Mouse (Mus musculus) cerebellum, adult 11 months (tissue): ENCODE data around the gene Figla.
"Not testable (repeated sequence)": the region's sequence is repeated elsewhere in the genome, so short reads cannot be mapped to it uniquely, and the experiment has no call there.

Source experiments
- DNase-seq: peaks from one replicate; pipeline ENCODE4 v3.0.0; 2022

Figla gene

GRCm38 (mm10) chr6:86015871-86016270, at the start of gene Figla:
TSS of gene Figla (plus strand) at chr6:86016171.
- DNase-seq: no peak

GRCm38 (mm10) chr6:85966686-85967085, 49.3 kb upstream of the Figla start:
- no peak for DNase-seq

- DNase-seq: no peak
Observed at GRCm38 (mm10) chr6:85969889-85970288, 46.1 kb upstream of the Figla start.

GRCm38 (mm10) chr6:85972699-85973098, 43.3 kb upstream of the Figla start:
- DNase-seq: no peak

- no peak for DNase-seq
Observed at GRCm38 (mm10) chr6:85973336-85973735, 42.6 kb upstream of the Figla start.

- no peak for DNase-seq
Observed at GRCm38 (mm10) chr6:85974941-85975617, 40.9 kb upstream of the Figla start.

- DNase-seq: no peak
Observed at GRCm38 (mm10) chr6:85975761-85976160, 40.2 kb upstream of the Figla start.

- DNase-seq: no peak
Observed at GRCm38 (mm10) chr6:85976242-85976641, 39.7 kb upstream of the Figla start.

- DNase-seq: not testable (repeated sequence)
Observed at GRCm38 (mm10) chr6:85978736-85979135, 37.2 kb upstream of the Figla start.

- no peak for DNase-seq
Observed at GRCm38 (mm10) chr6:85984351-85984750, 31.6 kb upstream of the Figla start.

GRCm38 (mm10) chr6:85989570-85989969, 26.4 kb upstream of the Figla start:
- not testable (repeated sequence) for DNase-seq

GRCm38 (mm10) chr6:85990774-85991173, 25.2 kb upstream of the Figla start:
- DNase-seq: not testable (repeated sequence)

GRCm38 (mm10) chr6:86003405-86003925, 12.5 kb upstream of the Figla start:
- no peak for DNase-seq

- DNase-seq: peak; percentile 68
Observed at GRCm38 (mm10) chr6:86004271-86005148, 11.5 kb upstream of the Figla start.

GRCm38 (mm10) chr6:86009980-86010379, 6.0 kb upstream of the Figla start:
- peak; percentile 51 for DNase-seq

GRCm38 (mm10) chr6:86014812-86015211, 1.2 kb upstream of the Figla start:
- not testable (repeated sequence) for DNase-seq

GRCm38 (mm10) chr6:86016793-86017350, 901 bp downstream of the Figla start:
- no peak for DNase-seq

- DNase-seq: no peak
Observed at GRCm38 (mm10) chr6:86019415-86020237, 3.7 kb downstream of the Figla start.

GRCm38 (mm10) chr6:86020948-86021347, 5.0 kb downstream of the Figla start:
- no peak for DNase-seq

- DNase-seq: no peak
Observed at GRCm38 (mm10) chr6:86026632-86027292, 10.8 kb downstream of the Figla start.

- DNase-seq: no peak
Observed at GRCm38 (mm10) chr6:86028150-86028549, 12.2 kb downstream of the Figla start.
